Mouse (Mus musculus) gastrocnemius, adult 2 months (tissue): ENCODE measurements around the gene Nuak1. TPM values are rescaled to one million over a fixed set of nuclear protein-coding genes. Genes with fewer than 3 reads are reported as not detected.

Experiments
- DNase-seq: peaks from one replicate; pipeline ENCODE4 v3.0.0; 2022
- H3K27ac ChIP-seq: fragments of 200-600 bp; 2 replicates; pipeline ENCODE4 v1.8.1; 2022; ENCODE audit warnings: mild to moderate bottlenecking
- H3K4me3 ChIP-seq: fragments of 200-600 bp; 2 replicates; pipeline ENCODE4 v1.8.1; 2022; ENCODE audit warnings: mild to moderate bottlenecking, moderate library complexity
- CTCF ChIP-seq: fragments of 200-600 bp; IDR thresholded peaks from 2 replicates; pipeline ENCODE4 v1.8.1; 2022; ENCODE audit warnings: antibody characterized with exemption, mild to moderate bottlenecking, moderate library complexity
- intact Hi-C: fragments of 180-260 bp; cut with DNase I; formaldehyde crosslinking; loops from one replicate; pipeline ENCODE4 v1.15.1; 2025
- total RNA-seq, 2 experiments: library from RNA; stranded (reverse); gene quantifications; 2 replicates each; pipeline ENCODE4 v1.2.3; 2021

Nuak1 gene
- total RNA-seq, 2 experiments from 2014 or later = 21.4 to 31.0 TPM

DNA sequence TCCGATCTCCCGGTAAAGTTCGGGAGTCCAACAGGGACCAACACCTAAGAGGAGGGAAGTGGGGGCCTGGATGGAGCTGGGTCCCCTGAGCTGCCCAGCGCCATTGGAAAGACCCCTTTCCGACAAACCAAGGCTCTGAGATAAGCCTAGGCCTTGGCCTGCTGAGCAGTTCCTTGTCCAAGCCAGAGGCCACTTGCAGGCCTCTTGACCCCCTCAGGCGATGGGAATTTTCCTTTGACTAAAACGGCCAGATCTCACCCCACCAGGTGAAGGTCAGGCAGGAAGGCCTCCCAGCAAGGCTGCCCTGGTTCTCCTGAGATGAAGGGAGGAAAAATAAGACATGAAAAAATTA lies 1.0 kb upstream of the Nuak1 start:
- intact Hi-C loops = no loop called here
- H3K4me3 ChIP-seq = peak overlapping the region; percentile 84

GRCm38 (mm10) chr10:84440181-84440540 lies 236 bp downstream of the Nuak1 start:
- intact Hi-C loops = no loop called here
- no peak for TF ChIP-seq CTCF
- peak overlapping the region; percentile 84 for H3K4me3 ChIP-seq
- peak overlapping the region; percentile 100 for H3K27ac ChIP-seq
- DNase-seq = no peak

More for the DNA sequence above, 1.0 kb upstream of the Nuak1 start:
- peak overlapping the region; percentile 100 for H3K27ac ChIP-seq
- no peak for DNase-seq
- TF ChIP-seq CTCF = no peak

- Histone ChIP-seq H3K27ac (peak overlapping the region; percentile 100), H3K4me3 (peak overlapping the region; percentile 84)
- peak; percentile 55 for DNase-seq
- TF ChIP-seq CTCF = no peak
- intact Hi-C loops = loop anchor here (2.0 to 10.0 kb wide), 5 partner anchors 42 to 622 kb away; no protein-coding TSS in a partner anchor
Measured at GRCm38 (mm10) chr10:84439228-84439596, 1.2 kb downstream of the Nuak1 start.

GRCm38 (mm10) chr10:84438466-84439227 lies 1.8 kb downstream of the Nuak1 start:
- Histone ChIP-seq H3K4me3 (peak overlapping the region; percentile 84), H3K27ac (peak overlapping the region; percentile 100)
- TF ChIP-seq CTCF = no peak
- intact Hi-C loops = loop anchor here (2.0 to 10.0 kb wide), 5 partner anchors 41 to 621 kb away; no protein-coding TSS in a partner anchor
- no peak for DNase-seq

- intact Hi-C loops = loop anchor here (2.0 to 10.0 kb wide), 5 partner anchors 41 to 621 kb away; no protein-coding TSS in a partner anchor
- TF ChIP-seq CTCF = peak; percentile 99
- H3K27ac ChIP-seq = peak overlapping the region; percentile 100
Measured at GRCm38 (mm10) chr10:84438049-84438422, 2.4 kb downstream of the Nuak1 start.

GRCm38 (mm10) chr10:84437166-84438048 lies 3.0 kb downstream of the Nuak1 start:
- H3K27ac ChIP-seq = peak overlapping the region; percentile 100
- intact Hi-C loops = loop anchor here (2.0 to 10.0 kb wide), 6 partner anchors 19 to 620 kb away; no protein-coding TSS in a partner anchor
- TF ChIP-seq CTCF = no peak
- peak overlapping the region; percentile 84 for H3K4me3 ChIP-seq
- no peak for DNase-seq

More at GRCm38 (mm10) chr10:84438049-84438422, 2.4 kb downstream of the Nuak1 start:
- peak; percentile 95 for DNase-seq
- peak overlapping the region; percentile 84 for H3K4me3 ChIP-seq

GRCm38 (mm10) chr10:84435930-84436329 lies 4.5 kb downstream of the Nuak1 start:
- peak overlapping the region; percentile 84 for H3K4me3 ChIP-seq
- intact Hi-C loops = loop anchor here (2.0 to 10.0 kb wide), 5 partner anchors 17 to 619 kb away; no protein-coding TSS in a partner anchor
- no peak for TF ChIP-seq CTCF
- peak overlapping the region; percentile 100; the same call in 1 of the 2 replicates for H3K27ac ChIP-seq
- no peak for DNase-seq

DNA sequence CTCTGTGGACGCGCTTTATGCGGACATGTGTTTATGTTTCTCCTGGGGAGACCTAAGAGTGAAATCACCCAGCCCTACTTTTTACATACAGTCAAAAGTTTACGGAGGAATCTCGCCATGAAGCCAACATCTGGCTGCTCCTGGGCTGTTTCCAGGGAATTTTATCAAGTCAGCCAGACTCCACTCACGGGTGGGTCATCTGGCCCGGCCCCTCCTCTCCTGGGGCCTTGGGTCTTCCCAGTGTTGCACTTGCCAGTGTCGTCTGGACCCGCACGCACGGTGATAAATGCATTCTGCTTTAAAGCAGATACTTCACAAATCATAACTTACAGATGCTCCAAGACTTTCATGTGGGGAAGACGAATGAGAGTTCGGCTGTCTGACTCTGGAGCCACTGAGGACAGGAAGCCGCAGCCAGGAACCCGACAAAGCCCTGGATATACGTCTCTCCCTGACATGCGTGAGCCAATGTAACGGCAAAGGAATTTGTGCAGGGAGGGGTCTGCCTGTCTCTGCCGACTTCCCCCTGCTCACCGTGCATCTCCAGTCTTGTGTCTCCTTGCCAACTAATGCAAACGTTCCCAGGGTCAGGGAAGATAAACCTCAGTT lies 7.1 kb downstream of the Nuak1 start:
- DNase-seq = peak; percentile 21
- TF ChIP-seq CTCF = no peak
- Histone ChIP-seq H3K4me3 (peak overlapping the region; percentile 28), H3K27ac (0 out of 2 replicates have a peak overlapping the region, but pooled peaks have one; percentile 24)
- intact Hi-C loops = loop anchor here (10.0 kb wide), 2 partner anchors 108 to 268 kb away; no protein-coding TSS in a partner anchor

GRCm38 (mm10) chr10:84424374-84424773 lies 16.0 kb downstream of the Nuak1 start:
- Histone ChIP-seq H3K27ac (peak overlapping the region; percentile 51; the same call in 1 of the 2 replicates), H3K4me3 (no peak overlapping the region)
- intact Hi-C loops = no loop called here
- TF ChIP-seq CTCF = no peak
- no peak for DNase-seq

- intact Hi-C loops = no loop called here
- H3K27ac ChIP-seq = no peak overlapping the region
- DNase-seq = no peak
- H3K4me3 ChIP-seq = no peak overlapping the region
- no peak for TF ChIP-seq CTCF
Measured at GRCm38 (mm10) chr10:84423903-84424302, 16.5 kb downstream of the Nuak1 start.

GRCm38 (mm10) chr10:84420589-84420988 lies 19.8 kb downstream of the Nuak1 start:
- Histone ChIP-seq H3K27ac (no peak overlapping the region), H3K4me3 (no peak overlapping the region)
- intact Hi-C loops = no loop called here
- no peak for DNase-seq
- no peak for TF ChIP-seq CTCF

DNA sequence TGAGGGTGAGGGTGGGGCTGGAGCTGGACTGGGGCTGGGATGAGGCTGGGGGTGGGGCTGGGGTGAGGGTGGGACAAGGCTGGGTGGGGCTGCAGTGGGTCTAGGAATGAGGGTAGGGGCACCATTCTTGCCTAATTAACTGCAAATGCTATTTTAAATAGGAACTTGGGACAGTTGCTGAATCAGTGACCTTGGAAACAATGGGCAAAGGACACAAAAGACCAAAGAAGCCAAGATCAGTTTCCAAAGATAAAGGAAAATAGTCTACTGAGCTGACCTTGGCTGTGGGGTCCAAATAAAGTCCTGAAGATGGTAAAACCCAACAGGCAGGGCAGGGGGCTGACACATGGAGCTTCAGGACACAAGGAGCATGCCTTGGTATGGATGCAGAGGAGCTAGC lies 22.0 kb downstream of the Nuak1 start:
- TF ChIP-seq CTCF = no peak
- no peak overlapping the region for H3K4me3 ChIP-seq
- DNase-seq = no peak
- intact Hi-C loops = loop anchor here (2.0 kb wide), 1 partner anchor 18 kb away; no protein-coding TSS in a partner anchor
- H3K27ac ChIP-seq = peak overlapping the region; percentile 4; the same call in 1 of the 2 replicates
